Mouse (Mus musculus): ENCODE measurements around the gene Kit. TPM values are rescaled to one million over a fixed set of nuclear protein-coding genes. Genes with fewer than 3 reads are reported as not detected.

Gene Kit
- polyA plus RNA-seq, 1 experiment from 2014 or later: 7.2 TPM

- ATAC-seq: no peak
- Histone ChIP-seq H3K36me3 (ENCODE audit: control insufficient read depth, insufficient read depth) (no peaks in the 10 kb centered on the region), H3K4me2 (replicated peaks; ENCODE audit: low read depth) (no peak overlapping the region), H3K9me3 (ENCODE audit: control insufficient read depth) (no peaks in the 10 kb centered on the region), H3K27ac (ENCODE audit: low read depth, low read length) (no peak overlapping the region), H3K27me3 (replicated peaks; ENCODE audit: control insufficient read depth, insufficient read depth, low read length) (no peaks in the 10 kb centered on the region), H3K4me1 (replicated peaks; ENCODE audit: control insufficient read depth, insufficient read depth, low read length) (no peaks in the 10 kb centered on the region), H3K9ac (ENCODE audit: low read depth, low read length) (no peak overlapping the region), H3K4me3 (ENCODE audit: low read depth, low read length) (no peak overlapping the region)
- WGBS: 74% methylated on average over 12 of the region's 12 CpGs
- TF ChIP-seq CTCF (IDR thresholded peaks at IDR 0.05; ENCODE audit: low read depth): no peak
These were observed 126.9 kb downstream of the Kit start for GRCm38 (mm10) chr5:75701662-75702061.

- no peak for TF ChIP-seq CTCF (IDR thresholded peaks at IDR 0.05; ENCODE audit: low read depth)
- Histone ChIP-seq H3K27me3 (replicated peaks; ENCODE audit: control insufficient read depth, insufficient read depth, low read length) (no peaks in the 10 kb centered on the region), H3K36me3 (ENCODE audit: control insufficient read depth, insufficient read depth) (no peaks in the 10 kb centered on the region), H3K9me3 (ENCODE audit: control insufficient read depth) (no peaks in the 10 kb centered on the region), H3K4me2 (replicated peaks; ENCODE audit: low read depth) (no peak overlapping the region), H3K9ac (ENCODE audit: low read depth, low read length) (no peak overlapping the region), H3K4me1 (replicated peaks; ENCODE audit: control insufficient read depth, insufficient read depth, low read length) (no peaks in the 10 kb centered on the region), H3K27ac (ENCODE audit: low read depth, low read length) (no peak overlapping the region), H3K4me3 (ENCODE audit: low read depth, low read length) (no peak overlapping the region)
- 82% methylated on average over 8 of the region's 8 CpGs for WGBS
- ATAC-seq: no peak
These were observed 127.4 kb downstream of the Kit start for GRCm38 (mm10) chr5:75702080-75702479.

GRCm38 (mm10) chr5:75704584-75705175 lies 130.0 kb downstream of the Kit start:
- 76% methylated on average over 7 of the region's 7 CpGs for WGBS
- ATAC-seq: no peak
- H3K27me3 ChIP-seq (replicated peaks; ENCODE audit: control insufficient read depth, insufficient read depth, low read length): no peaks in the 10 kb centered on the region

GRCm38 (mm10) chr5:75705421-75705820 lies 130.7 kb downstream of the Kit start:
- no peak overlapping the region for H3K4me2 ChIP-seq (replicated peaks; ENCODE audit: low read depth)
- H3K36me3 ChIP-seq (ENCODE audit: control insufficient read depth, insufficient read depth): no peaks in the 10 kb centered on the region
- no peak overlapping the region for H3K27ac ChIP-seq (ENCODE audit: low read depth, low read length)
- H3K27me3 ChIP-seq (replicated peaks; ENCODE audit: control insufficient read depth, insufficient read depth, low read length): no peaks in the 10 kb centered on the region
- 95% methylated on average over 1 of the region's 1 CpGs for WGBS
- H3K9ac ChIP-seq (ENCODE audit: low read depth, low read length): no peak overlapping the region
- no peak overlapping the region for H3K4me3 ChIP-seq (ENCODE audit: low read depth, low read length)
- no peak for ATAC-seq
- no peaks in the 10 kb centered on the region for H3K4me1 ChIP-seq (replicated peaks; ENCODE audit: control insufficient read depth, insufficient read depth, low read length)
- H3K9me3 ChIP-seq (ENCODE audit: control insufficient read depth): no peaks in the 10 kb centered on the region
- TF ChIP-seq CTCF (IDR thresholded peaks at IDR 0.05; ENCODE audit: low read depth): no peak

More at GRCm38 (mm10) chr5:75704584-75705175, 130.0 kb downstream of the Kit start:
- TF ChIP-seq CTCF (IDR thresholded peaks at IDR 0.05; ENCODE audit: low read depth): no peak
- H3K36me3 ChIP-seq (ENCODE audit: control insufficient read depth, insufficient read depth): no peaks in the 10 kb centered on the region
- H3K4me3 ChIP-seq (ENCODE audit: low read depth, low read length): no peak overlapping the region
- H3K9me3 ChIP-seq (ENCODE audit: control insufficient read depth): no peaks in the 10 kb centered on the region
- no peak overlapping the region for H3K4me2 ChIP-seq (replicated peaks; ENCODE audit: low read depth)
- no peaks in the 10 kb centered on the region for H3K4me1 ChIP-seq (replicated peaks; ENCODE audit: control insufficient read depth, insufficient read depth, low read length)
- H3K27ac ChIP-seq (ENCODE audit: low read depth, low read length): no peak overlapping the region
- no peak overlapping the region for H3K9ac ChIP-seq (ENCODE audit: low read depth, low read length)
